ENCODE assay signal across 8 mouse cellular contexts in genomic region chr9:80164191-80164590, GRCm38 (mm10). TPM values are rescaled to one million over a fixed set of nuclear protein-coding genes. Genes with fewer than 3 reads are reported as not detected.
DNase-seq lines count a peak whose midpoint lies in the region; ATAC-seq and TF ChIP-seq lines count a peak whose summit lies in the region.

No protein-coding gene starts in this region.

- H3K36me3 ChIP-seq in limb, embryonic 12.5 days, result no peaks in the 10 kb centered on the region
- H3K36me3 ChIP-seq in myocyte (ENCODE audit: control insufficient read depth, insufficient read depth), result no peaks in the 10 kb centered on the region

- H3K27me3 ChIP-seq in limb, embryonic 12.5 days, result no peaks in the 10 kb centered on the region
- H3K27me3 ChIP-seq in myocyte (ENCODE audit: control insufficient read depth, insufficient read depth, insufficient read length), result no peaks in the 10 kb centered on the region

- peak; percentile 18; the same call in 1 of the 2 replicates for ATAC-seq in erythroblast, adult 5-6 weeks (replicated peaks; ENCODE audit: low FRiP score, poor library complexity, severe bottlenecking)
- no peak for ATAC-seq in limb, embryonic 12.5 days (ENCODE audit: insufficient number of reproducible peaks, insufficient read depth, low FRiP score, low TSS enrichment, low read depth)

- H3K79me2 ChIP-seq in myocyte (ENCODE audit: control insufficient read depth, insufficient read depth), result no peaks in the 10 kb centered on the region

- H3K27ac ChIP-seq in limb, embryonic 12.5 days, result 0 out of 2 replicates have a peak overlapping the region, but pooled peaks have one; percentile 56

- peak overlapping the region; percentile 71 for H3K4me3 ChIP-seq in limb, embryonic 12.5 days (replicated peaks)
- H3K4me3 ChIP-seq in myocyte, result peak overlapping the region; percentile 37

- 0 out of 2 replicates have a peak, but pooled peaks cover 4% of the 10 kb centered on the region for H3K4me1 ChIP-seq in limb, embryonic 12.5 days (replicated peaks)

- TF ChIP-seq POLR2A in myocyte (IDR thresholded peaks at IDR 0.05; ENCODE audit: insufficient read length, low read depth), result no peak

- no peaks in the 10 kb centered on the region for H3K9me3 ChIP-seq in limb, embryonic 12.5 days

- H3K4me2 ChIP-seq in limb, embryonic 12.5 days, result peak overlapping the region; percentile 70
- H3K4me2 ChIP-seq in myocyte (ENCODE audit: low read depth), result peak overlapping the region; percentile 90

- DNase-seq in cerebellum, adult 9-10 months, result peak; percentile 72
- no peak for DNase-seq in cerebellum, postnatal 14 days
- DNase-seq in A20 (ENCODE audit: low read depth, low spot score), result peak; percentile 90
- no peak for DNase-seq in adipocyte (ENCODE audit: low spot score)
- DNase-seq in right cerebral cortex, adult 2 months (ENCODE audit: low spot score in 2 of 2), result no peak

- H3K9ac ChIP-seq in limb, embryonic 12.5 days (replicated peaks), result peak overlapping the region; percentile 27; the same call in 1 of the 2 replicates

- 5% methylated on average over 13 of the region's 13 CpGs for WGBS in limb, embryonic 12.5 days

- H3ac ChIP-seq in myocyte (ENCODE audit: control insufficient read depth, insufficient read length), result no peak overlapping the region

TF ChIP-seq in myocyte, 11 proteins besides CTCF, POLR2A, EP300 and RAD21:
- TF ChIP-seq MYOG (IDR thresholded peaks at IDR 0.05; ENCODE audit: control insufficient read depth in 1 of 3, insufficient read depth in 1 of 3, insufficient read length in 2 of 3, low read depth in 2 of 3), result no peak
- TF ChIP-seq SRF (IDR thresholded peaks at IDR 0.05; ENCODE audit: control insufficient read depth, insufficient read length, low read depth), result no peak
- no peak for TF ChIP-seq MYOD1 (IDR thresholded peaks at IDR 0.05; ENCODE audit: control insufficient read depth in 1 of 3, insufficient read length in 2 of 3, low read depth in 2 of 3)
- no peak for TF ChIP-seq CEBPB (IDR thresholded peaks at IDR 0.05; ENCODE audit: insufficient read depth, poor library complexity, severe bottlenecking)
- TF ChIP-seq USF1 (IDR thresholded peaks at IDR 0.05; ENCODE audit: low read depth), result no peak

RNA-seq across cellular contexts. Expression of gene Myo6, which starts 0.6 kb away (rescaled TPM):
- 0.21 and 0.38 TPM in 2 replicates for total RNA-seq in erythroblast, adult 5-6 weeks (2015; ENCODE audit: low replicate concordance)
- total RNA-seq in erythroblast, adult 5-6 weeks (2017; ENCODE audit: low replicate concordance), result 0.51 and 2.1 TPM in 2 replicates
- 10.1 and 11.2 TPM in 2 replicates for polyA plus RNA-seq in limb, embryonic 12.5 days (2016; fragmentation: Nextera tagmentation; extraction: Ambion mirVana)
- 4.1 TPM for polyA plus RNA-seq in myocyte (2012; fragmentation: generic; extraction: Trizol)

Comparison
In these comparisons a context has a peak if more than half of its experiments do, and no peak if none do; other contexts are left out.
1. DNase-seq: peak in cerebellum, adult 9-10 months (single experiment) and A20 (single experiment); none in cerebellum, postnatal 14 days (0 of 2), adipocyte (single experiment) and right cerebral cortex, adult 2 months (0 of 2).